Mouse (Mus musculus): Measurements from ENCODE around the gene Ccnt1. TPM values are rescaled to one million over a fixed set of nuclear protein-coding genes. Genes with fewer than 3 reads are reported as not detected.
"Not testable (repeated sequence)": the region's sequence is repeated elsewhere in the genome, so short reads cannot be mapped to it uniquely, and the experiment has no call there.

Gene Ccnt1
- polyA plus RNA-seq, 1 experiment from 2014 or later, result 34.0 TPM

DNA sequence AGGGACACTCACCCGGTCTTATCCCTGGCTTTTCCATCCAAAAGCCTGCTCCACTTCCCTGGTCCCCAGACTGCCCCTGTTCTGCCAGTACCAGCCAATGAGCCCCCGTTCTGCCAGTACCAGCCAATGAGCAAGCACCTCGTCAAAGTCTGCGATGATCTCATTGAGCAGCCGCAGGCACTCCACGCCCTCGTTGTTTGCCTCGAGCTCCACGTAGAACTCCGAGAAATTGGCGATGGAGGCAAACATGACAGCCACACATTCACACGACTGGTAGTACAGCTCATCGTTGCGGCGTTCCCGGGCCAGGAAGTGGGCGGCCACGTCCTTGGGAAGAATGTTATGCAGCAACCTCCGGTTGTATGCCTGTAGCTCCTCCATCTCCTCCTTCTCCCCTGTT, 23.5 kb upstream of the Ccnt1 start:
- no peaks in the 10 kb centered on the region for H3K27me3 ChIP-seq (ENCODE audit: control insufficient read depth, insufficient read depth, low read length)
- no peaks in the 10 kb centered on the region for H3K9me3 ChIP-seq (ENCODE audit: control insufficient read depth, low read length)
- H3K4me1 ChIP-seq (ENCODE audit: control insufficient read depth in 2 of 2, insufficient read depth in 2 of 2, low read length in 2 of 2), result no peaks in the 10 kb centered on the region
- H3K4me2 ChIP-seq (ENCODE audit: low read length), result no peak overlapping the region
- H3K4me3 ChIP-seq (ENCODE audit: control insufficient read depth in 1 of 2, insufficient read depth in 1 of 2, low read depth in 1 of 2, low read length in 2 of 2), result no peak overlapping the region
- H3K27ac ChIP-seq (replicated peaks in 1 of 2; ENCODE audit: control insufficient read depth in 1 of 2, insufficient read depth in 1 of 2, low read depth in 2 of 2, low read length in 2 of 2), result no peak overlapping the region
- no peak overlapping the region for H3K9ac ChIP-seq (ENCODE audit: low read length)
- 76% methylated on average over 19 of the region's 19 CpGs for WGBS
- peaks cover 100% of the 10 kb centered on the region for H3K36me3 ChIP-seq (ENCODE audit: control insufficient read depth, insufficient read depth, low read length)
- ATAC-seq (ENCODE audit: insufficient number of reproducible peaks, insufficient read depth, low FRiP score, low read depth), result no peak

GRCm38 (mm10) chr15:98591396-98591795, 20.7 kb upstream of the Ccnt1 start:
- Histone ChIP-seq H3K9me3 (ENCODE audit: control insufficient read depth, low read length) (no peaks in the 10 kb centered on the region), H3K27me3 (ENCODE audit: control insufficient read depth, insufficient read depth, low read length) (no peaks in the 10 kb centered on the region), H3K27ac (replicated peaks in 1 of 2; ENCODE audit: control insufficient read depth in 1 of 2, insufficient read depth in 1 of 2, low read depth in 2 of 2, low read length in 2 of 2) (no peak overlapping the region), H3K4me1 (ENCODE audit: control insufficient read depth in 2 of 2, insufficient read depth in 2 of 2, low read length in 2 of 2) (no peaks in the 10 kb centered on the region), H3K4me2 (ENCODE audit: low read length) (no peak overlapping the region), H3K9ac (ENCODE audit: low read length) (no peak overlapping the region), H3K36me3 (ENCODE audit: control insufficient read depth, insufficient read depth, low read length) (peaks cover 89% of the 10 kb centered on the region), H3K4me3 (ENCODE audit: control insufficient read depth in 1 of 2, insufficient read depth in 1 of 2, low read depth in 1 of 2, low read length in 2 of 2) (no peak overlapping the region)
- 78% methylated on average over 4 of the region's 4 CpGs for WGBS
- ATAC-seq (ENCODE audit: insufficient number of reproducible peaks, insufficient read depth, low FRiP score, low read depth), result no peak

DNA sequence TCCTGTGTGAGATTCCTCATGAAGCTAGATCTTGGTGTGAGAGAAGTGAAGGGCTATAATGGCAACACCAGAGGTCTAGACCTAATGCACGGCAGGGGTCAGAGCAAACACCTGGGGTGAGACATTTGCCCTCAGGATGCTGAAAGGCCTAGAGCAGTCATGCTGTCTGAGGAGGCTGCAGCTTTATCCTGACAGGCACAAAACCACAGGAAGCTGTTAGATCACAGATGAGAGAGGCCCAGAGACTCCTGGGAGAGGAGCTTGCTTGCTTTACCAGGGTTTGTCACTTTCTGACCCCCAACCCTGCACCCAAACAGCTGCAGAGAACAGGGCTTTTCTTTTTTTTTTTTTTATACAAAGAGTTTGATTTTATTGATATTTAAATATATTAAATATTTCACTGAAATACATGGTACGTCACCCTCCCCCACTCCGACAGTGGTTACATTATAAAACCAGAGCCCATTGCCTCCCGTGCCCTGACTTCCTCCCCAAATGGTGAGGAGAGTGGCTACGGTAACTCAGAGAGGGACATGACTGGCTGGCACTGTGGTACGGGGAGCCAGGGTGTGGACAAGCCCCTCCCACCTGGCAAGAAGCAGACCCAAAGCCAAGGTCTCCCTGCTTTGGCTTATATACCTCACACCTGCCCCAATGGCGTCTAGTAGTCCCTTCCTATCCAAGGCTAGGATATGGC, 19.1 kb upstream of the Ccnt1 start:
- Histone ChIP-seq H3K9me3 (ENCODE audit: control insufficient read depth, low read length) (no peaks in the 10 kb centered on the region), H3K36me3 (ENCODE audit: control insufficient read depth, insufficient read depth, low read length) (peaks cover 73% of the 10 kb centered on the region), H3K27ac (replicated peaks in 1 of 2; ENCODE audit: control insufficient read depth in 1 of 2, insufficient read depth in 1 of 2, low read depth in 2 of 2, low read length in 2 of 2) (no peak overlapping the region), H3K9ac (ENCODE audit: low read length) (no peak overlapping the region), H3K4me2 (ENCODE audit: low read length) (no peak overlapping the region), H3K4me3 (ENCODE audit: control insufficient read depth in 1 of 2, insufficient read depth in 1 of 2, low read depth in 1 of 2, low read length in 2 of 2) (no peak overlapping the region), H3K27me3 (ENCODE audit: control insufficient read depth, insufficient read depth, low read length) (no peaks in the 10 kb centered on the region), H3K4me1 (ENCODE audit: control insufficient read depth in 2 of 2, insufficient read depth in 2 of 2, low read length in 2 of 2) (peaks cover 3 to 6% of the 10 kb centered on the region in 2 experiments; a peak in 2 of 4 replicates)
- no peak for ATAC-seq (ENCODE audit: insufficient number of reproducible peaks, insufficient read depth, low FRiP score, low read depth)
- WGBS, result 57% methylated on average over 7 of the region's 7 CpGs

GRCm38 (mm10) chr15:98587751-98588150, 17.0 kb upstream of the Ccnt1 start:
- H3K36me3 ChIP-seq (ENCODE audit: control insufficient read depth, insufficient read depth, low read length), result peaks cover 53% of the 10 kb centered on the region
- 79% methylated on average over 11 of the region's 11 CpGs for WGBS
- peaks cover 7 to 8% of the 10 kb centered on the region in 2 experiments; a peak in 3 of 4 replicates for H3K4me1 ChIP-seq (ENCODE audit: control insufficient read depth in 2 of 2, insufficient read depth in 2 of 2, low read length in 2 of 2)
- no peaks in the 10 kb centered on the region for H3K9me3 ChIP-seq (ENCODE audit: control insufficient read depth, low read length)
- H3K9ac ChIP-seq (ENCODE audit: low read length), result no peak overlapping the region
- no peaks in the 10 kb centered on the region for H3K27me3 ChIP-seq (ENCODE audit: control insufficient read depth, insufficient read depth, low read length)
- no peak for ATAC-seq (ENCODE audit: insufficient number of reproducible peaks, insufficient read depth, low FRiP score, low read depth)
- no peak overlapping the region for H3K4me3 ChIP-seq (ENCODE audit: control insufficient read depth in 1 of 2, insufficient read depth in 1 of 2, low read depth in 1 of 2, low read length in 2 of 2)
- no peak overlapping the region for H3K27ac ChIP-seq (replicated peaks in 1 of 2; ENCODE audit: control insufficient read depth in 1 of 2, insufficient read depth in 1 of 2, low read depth in 2 of 2, low read length in 2 of 2)
- H3K4me2 ChIP-seq (ENCODE audit: low read length), result no peak overlapping the region

- Histone ChIP-seq H3K4me1 (ENCODE audit: control insufficient read depth in 2 of 2, insufficient read depth in 2 of 2, low read length in 2 of 2) (peaks cover 8 to 11% of the 10 kb centered on the region in 2 experiments; a peak in 3 of 4 replicates), H3K9ac (ENCODE audit: low read length) (peak overlapping the region; percentile 27; the same call in 1 of the 2 replicates), H3K36me3 (ENCODE audit: control insufficient read depth, insufficient read depth, low read length) (peaks cover 37% of the 10 kb centered on the region), H3K27ac (replicated peaks in 1 of 2; ENCODE audit: control insufficient read depth in 1 of 2, insufficient read depth in 1 of 2, low read depth in 2 of 2, low read length in 2 of 2) (peak overlapping the region in 1 of 2 experiments; percentile 52; a peak in 1 of 4 replicates)
- not testable (repeated sequence) for ATAC-seq (ENCODE audit: insufficient number of reproducible peaks, insufficient read depth, low FRiP score, low read depth); H3K4me3 ChIP-seq (ENCODE audit: control insufficient read depth in 1 of 2, insufficient read depth in 1 of 2, low read depth in 1 of 2, low read length in 2 of 2); H3K4me2 ChIP-seq (ENCODE audit: low read length); H3K9me3 ChIP-seq (ENCODE audit: control insufficient read depth, low read length); H3K27me3 ChIP-seq (ENCODE audit: control insufficient read depth, insufficient read depth, low read length)
- 65% methylated on average over 9 of the region's 9 CpGs for WGBS
Observed at GRCm38 (mm10) chr15:98586141-98586540, 15.4 kb upstream of the Ccnt1 start.

DNA sequence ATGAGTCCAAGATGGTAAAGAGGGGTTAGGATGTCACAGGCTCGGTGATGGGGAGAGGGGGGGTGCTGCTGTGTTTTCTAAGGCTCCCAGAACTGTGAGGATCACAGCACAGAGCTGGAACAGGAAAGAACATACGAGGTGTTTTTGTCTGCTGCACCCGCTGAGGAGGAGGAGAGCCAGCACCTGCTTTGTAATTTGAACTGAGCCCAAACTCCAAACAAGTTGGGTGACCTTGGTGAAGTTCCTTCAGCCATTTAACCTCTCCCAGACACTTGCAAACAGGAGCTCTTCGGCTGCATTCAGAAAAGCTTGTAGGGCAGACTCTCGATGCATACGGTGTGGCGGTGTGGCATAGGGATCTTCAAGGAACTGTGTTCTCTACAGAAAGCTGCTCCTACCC, 14.7 kb upstream of the Ccnt1 start:
- 41% methylated on average over 7 of the region's 7 CpGs for WGBS
- peak overlapping the region; percentile 1 to 52; a peak in 3 of 4 replicates for H3K27ac ChIP-seq (replicated peaks in 1 of 2; ENCODE audit: control insufficient read depth in 1 of 2, insufficient read depth in 1 of 2, low read depth in 2 of 2, low read length in 2 of 2)

GRCm38 (mm10) chr15:98582996-98583395, 12.3 kb upstream of the Ccnt1 start:
- Histone ChIP-seq H3K27ac (replicated peaks in 1 of 2; ENCODE audit: control insufficient read depth in 1 of 2, insufficient read depth in 1 of 2, low read depth in 2 of 2, low read length in 2 of 2) (no peak overlapping the region), H3K27me3 (ENCODE audit: control insufficient read depth, insufficient read depth, low read length) (no peaks in the 10 kb centered on the region), H3K4me3 (ENCODE audit: control insufficient read depth in 1 of 2, insufficient read depth in 1 of 2, low read depth in 1 of 2, low read length in 2 of 2) (no peak overlapping the region), H3K4me1 (ENCODE audit: control insufficient read depth in 2 of 2, insufficient read depth in 2 of 2, low read length in 2 of 2) (peaks cover 8 to 11% of the 10 kb centered on the region in 2 experiments; a peak in 3 of 4 replicates), H3K36me3 (ENCODE audit: control insufficient read depth, insufficient read depth, low read length) (peaks cover 5% of the 10 kb centered on the region), H3K4me2 (ENCODE audit: low read length) (no peak overlapping the region), H3K9ac (ENCODE audit: low read length) (no peak overlapping the region), H3K9me3 (ENCODE audit: control insufficient read depth, low read length) (no peaks in the 10 kb centered on the region)
- no peak for ATAC-seq (ENCODE audit: insufficient number of reproducible peaks, insufficient read depth, low FRiP score, low read depth)
- 64% methylated on average over 8 of the region's 8 CpGs for WGBS

More for the DNA sequence above, 14.7 kb upstream of the Ccnt1 start:
- no peak for ATAC-seq (ENCODE audit: insufficient number of reproducible peaks, insufficient read depth, low FRiP score, low read depth)
- H3K27me3 ChIP-seq (ENCODE audit: control insufficient read depth, insufficient read depth, low read length), result no peaks in the 10 kb centered on the region
- peaks cover 30% of the 10 kb centered on the region for H3K36me3 ChIP-seq (ENCODE audit: control insufficient read depth, insufficient read depth, low read length)
- H3K4me2 ChIP-seq (ENCODE audit: low read length), result no peak overlapping the region
- H3K4me3 ChIP-seq (ENCODE audit: control insufficient read depth in 1 of 2, insufficient read depth in 1 of 2, low read depth in 1 of 2, low read length in 2 of 2), result no peak overlapping the region
- H3K9me3 ChIP-seq (ENCODE audit: control insufficient read depth, low read length), result no peaks in the 10 kb centered on the region
- peak overlapping the region; percentile 27; the same call in 1 of the 2 replicates for H3K9ac ChIP-seq (ENCODE audit: low read length)
- peaks cover 8 to 11% of the 10 kb centered on the region in 2 experiments; a peak in 3 of 4 replicates for H3K4me1 ChIP-seq (ENCODE audit: control insufficient read depth in 2 of 2, insufficient read depth in 2 of 2, low read length in 2 of 2)

Data from heart, embryonic 14.5 days (tissue).